Mouse (Mus musculus) frontal cortex, adult 2 months (tissue): ENCODE measurements around the gene Ubl7. TPM values are rescaled to one million over a fixed set of nuclear protein-coding genes. Genes with fewer than 3 reads are reported as not detected.
"Not testable (repeated sequence)": the region's sequence is repeated elsewhere in the genome, so short reads cannot be mapped to it uniquely, and the experiment has no call there.

ENCODE experiments used
- DNase-seq, 2 experiments: peaks; one replicate each; pipeline ENCODE4 v3.0.0; 2022; ENCODE audit warnings: low spot score in 1 of 2; ENCODE audit errors: extremely low spot score in 1 of 2
- polyA plus RNA-seq: library from polyadenylated mRNA; depleted of rRNA; stranded (reverse); fragments of >200 nt; gene quantifications from 2 replicates; pipeline ENCODE4 v1.2.3, GENCODE M21; 2012; rRNA removed

Gene Ubl7
- polyA plus RNA-seq = 118 and 126 TPM in 2 replicates

DNA sequence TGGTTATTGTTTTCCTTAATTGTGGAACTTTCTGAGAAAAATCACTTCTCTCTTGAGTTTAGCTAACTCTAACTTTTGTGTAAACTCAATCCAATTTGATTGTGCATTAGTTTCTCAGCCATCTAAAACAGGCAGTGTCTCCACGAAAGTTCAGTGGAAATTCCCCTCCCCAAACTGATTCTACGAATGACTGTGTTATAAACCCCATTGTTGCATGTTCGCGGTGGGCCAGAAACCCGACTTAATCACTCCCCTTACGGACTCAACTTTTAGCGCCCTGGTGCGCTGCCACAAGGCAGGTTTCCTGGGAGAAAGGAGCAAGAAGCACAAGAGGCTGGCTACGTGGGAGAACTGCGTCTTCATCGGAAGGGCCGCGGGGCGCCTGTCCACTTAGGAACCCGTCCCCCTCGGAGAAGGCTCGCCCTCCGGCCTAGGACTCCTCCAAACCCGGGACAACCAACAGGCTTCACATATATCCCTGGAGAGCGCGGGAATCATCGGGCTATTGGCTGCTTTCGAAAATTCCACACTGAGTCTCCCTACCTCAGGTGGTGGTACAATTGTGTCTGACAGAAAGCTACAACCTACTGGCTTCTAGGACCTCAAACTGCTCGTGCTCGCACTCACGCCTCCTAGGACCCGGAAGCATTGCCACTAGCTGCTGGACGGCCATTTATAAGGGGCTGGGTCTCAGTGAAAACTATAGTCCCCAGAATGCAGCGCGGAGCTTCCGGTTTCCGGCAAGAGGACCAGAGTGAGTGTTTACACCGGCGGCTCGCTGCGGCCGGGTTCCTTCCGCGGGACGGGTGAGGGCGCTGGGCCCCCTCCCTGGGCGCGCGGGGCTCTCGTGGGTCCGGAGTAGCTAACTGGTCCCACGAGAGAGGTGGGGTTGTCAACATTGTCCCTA, at the start of gene Ubl7:
Gene Ubl7, plus strand, starts transcription at position 726 of the 907 bp plus-strand sequence.
- DNase-seq = peak; percentile 88 to 96

DNA sequence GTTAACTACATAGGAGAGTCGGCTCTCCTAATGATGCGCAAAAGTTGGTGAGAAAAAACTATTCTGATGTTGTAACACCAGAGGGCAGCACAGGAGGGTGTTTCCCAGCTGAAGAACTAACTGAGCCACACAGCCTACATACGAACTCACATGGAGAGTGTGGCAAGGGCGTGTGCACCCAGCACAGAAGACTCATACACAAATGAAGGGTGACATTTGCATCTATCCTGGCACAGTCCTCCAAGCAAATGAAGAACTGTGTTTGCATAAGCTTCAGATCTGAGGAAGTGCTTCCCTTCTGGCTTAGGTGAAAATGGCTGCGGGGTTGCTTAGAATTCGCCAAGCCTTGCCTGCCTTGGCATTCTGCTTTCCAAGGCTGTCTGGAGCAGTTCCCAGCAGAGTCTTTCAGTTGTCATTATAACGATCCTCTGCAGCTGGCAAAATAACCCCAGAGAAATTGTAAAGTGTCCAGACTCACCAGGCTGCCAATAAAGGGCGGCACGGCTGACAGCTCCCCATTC, 48.8 kb upstream of the Ubl7 start:
- DNase-seq = peak; percentile 63 to 81

DNA sequence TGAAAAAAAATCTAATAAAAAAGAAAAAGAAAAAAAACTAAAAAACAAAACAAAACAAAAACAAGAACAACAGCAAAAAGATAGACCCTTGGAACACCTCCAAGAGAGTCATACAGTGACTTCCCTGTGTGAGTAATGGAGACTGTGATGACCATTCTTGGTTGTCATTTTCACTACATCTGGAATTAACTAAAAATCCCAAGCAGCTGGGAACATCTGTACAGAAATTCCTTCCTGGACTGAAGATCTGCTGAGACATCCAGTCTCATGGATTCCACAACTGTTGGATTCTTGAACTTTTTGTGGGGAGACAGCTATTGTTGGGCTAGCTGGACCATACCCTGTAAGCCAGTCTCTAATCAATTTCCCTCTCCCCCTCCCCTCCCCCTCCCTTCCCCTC, 46.4 kb upstream of the Ubl7 start:
- DNase-seq = no peak

DNA sequence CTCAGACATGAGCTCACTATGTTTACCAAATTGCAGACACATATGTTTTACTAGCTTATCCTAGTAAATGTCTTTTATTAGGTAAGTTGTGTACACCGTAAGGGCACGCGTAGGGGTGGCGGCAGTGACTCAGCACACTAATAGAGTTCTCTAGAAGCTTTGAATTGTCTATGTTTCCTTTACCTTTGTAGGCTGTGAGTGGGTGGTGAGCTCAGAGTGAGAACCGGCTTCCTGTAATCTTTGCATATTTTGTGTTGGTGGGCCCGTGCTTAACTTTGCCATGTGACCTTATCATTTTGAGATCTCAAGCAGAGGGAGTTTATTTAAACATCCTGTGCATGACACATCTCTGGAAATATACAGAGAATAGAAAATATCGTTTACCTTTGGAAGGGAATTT, 44.2 kb upstream of the Ubl7 start:
- peak; percentile 35 to 70 for DNase-seq

DNA sequence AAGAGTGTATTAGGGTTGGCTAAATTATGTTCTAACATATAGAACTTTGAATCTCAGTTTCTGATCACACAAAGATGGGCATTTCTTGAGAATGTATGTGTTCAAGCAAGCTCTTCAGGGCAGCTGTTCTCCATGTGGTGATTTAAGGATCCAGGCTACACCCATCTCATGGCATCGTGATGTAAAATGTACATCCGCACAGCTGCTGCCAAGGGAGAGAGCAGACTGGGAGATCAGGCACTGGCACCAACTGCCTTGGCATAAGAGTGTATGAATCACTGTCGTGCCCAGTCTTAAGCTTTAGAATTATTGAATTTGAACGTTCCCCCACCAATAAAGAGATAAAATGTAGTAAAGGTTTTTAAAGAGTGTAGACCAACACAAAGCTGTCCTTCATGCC, 43.5 kb upstream of the Ubl7 start:
- DNase-seq = peak; percentile 45 to 69

DNA sequence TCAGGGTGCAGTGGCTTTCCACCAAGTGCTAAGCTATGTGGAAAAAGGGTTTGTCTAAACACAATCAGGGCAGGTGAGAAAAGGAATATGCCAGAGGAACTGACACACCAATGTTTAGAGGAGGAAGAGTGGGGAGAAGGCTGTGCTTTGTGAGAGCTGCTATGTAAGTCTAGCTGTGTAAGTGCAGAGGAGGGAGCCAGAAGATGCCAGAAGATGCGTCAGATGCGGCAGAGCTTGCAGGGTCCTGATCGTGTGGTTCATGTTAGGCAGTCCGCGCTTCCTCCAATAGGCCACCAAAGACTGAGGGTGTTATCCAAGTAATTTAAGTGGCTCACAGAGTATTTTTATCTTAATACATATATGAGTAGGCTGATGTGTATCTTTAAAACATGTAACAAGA, 42.9 kb upstream of the Ubl7 start:
- DNase-seq = peak in 1 of 2 experiments; percentile 14

DNA sequence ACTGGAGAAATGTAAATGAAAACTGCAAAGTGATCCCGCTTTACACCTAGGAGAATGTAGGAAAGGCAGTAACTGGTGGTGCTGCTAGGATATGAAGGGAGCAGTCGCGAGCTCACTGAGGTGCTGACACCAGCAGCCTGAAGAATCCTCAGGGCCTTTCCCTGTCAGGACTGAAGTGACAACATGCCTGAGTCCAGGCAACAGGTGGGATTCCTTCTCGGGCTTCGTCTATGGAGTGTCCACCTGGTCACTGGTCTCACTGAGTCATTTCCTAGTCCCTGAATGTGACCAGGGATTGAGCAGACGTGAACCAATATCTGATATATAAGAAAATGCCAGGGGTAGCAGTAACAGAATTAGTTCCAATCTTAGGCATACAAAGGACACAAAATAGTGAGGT, 42.0 kb upstream of the Ubl7 start:
- DNase-seq = no peak

DNA sequence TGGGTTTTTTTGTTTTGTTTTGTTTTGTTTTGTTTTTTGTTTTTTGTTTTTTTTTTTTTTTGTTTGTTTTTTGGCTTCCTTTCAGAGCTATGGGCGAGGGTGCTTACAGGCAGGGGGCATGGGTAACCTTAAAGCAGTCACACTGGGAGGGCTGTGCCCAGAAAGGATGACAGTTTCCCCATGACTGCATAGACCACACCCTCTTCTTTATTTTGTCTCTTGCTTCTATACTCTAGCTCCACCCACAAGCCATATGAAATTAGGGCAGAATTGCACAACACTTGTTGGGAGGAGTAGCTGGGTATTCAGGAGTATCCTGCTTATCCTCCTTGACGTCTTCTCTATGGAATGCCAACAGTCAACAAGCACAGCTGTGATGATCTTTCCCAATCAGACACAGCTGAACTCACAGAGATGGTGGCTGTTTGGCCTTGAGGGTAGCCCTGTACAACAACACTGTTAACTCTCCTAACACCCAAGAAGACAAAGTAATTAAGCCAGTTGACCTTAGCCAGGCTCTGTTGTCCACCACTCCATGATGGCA, 40.4 kb upstream of the Ubl7 start:
- DNase-seq = no peak

DNA sequence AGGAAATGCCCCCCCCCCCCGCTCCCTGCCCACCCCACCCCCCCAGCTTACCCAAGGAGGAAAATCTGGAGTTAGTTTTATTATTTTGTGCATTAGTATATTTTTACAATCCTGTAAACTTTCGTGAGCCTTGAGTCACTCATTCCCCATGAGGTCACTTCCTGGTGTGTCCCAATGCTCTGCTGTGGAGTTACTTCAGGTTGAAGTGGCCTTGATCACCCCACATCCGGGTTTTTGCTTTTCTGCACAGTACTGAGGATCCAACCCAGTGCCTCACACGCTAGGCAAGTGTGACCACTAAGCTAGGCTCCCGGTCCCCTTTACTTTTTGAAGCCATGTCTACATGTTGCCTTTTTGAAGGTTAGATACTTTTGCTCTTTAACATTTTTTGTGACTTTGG, 36.6 kb upstream of the Ubl7 start:
- no peak for DNase-seq

DNA sequence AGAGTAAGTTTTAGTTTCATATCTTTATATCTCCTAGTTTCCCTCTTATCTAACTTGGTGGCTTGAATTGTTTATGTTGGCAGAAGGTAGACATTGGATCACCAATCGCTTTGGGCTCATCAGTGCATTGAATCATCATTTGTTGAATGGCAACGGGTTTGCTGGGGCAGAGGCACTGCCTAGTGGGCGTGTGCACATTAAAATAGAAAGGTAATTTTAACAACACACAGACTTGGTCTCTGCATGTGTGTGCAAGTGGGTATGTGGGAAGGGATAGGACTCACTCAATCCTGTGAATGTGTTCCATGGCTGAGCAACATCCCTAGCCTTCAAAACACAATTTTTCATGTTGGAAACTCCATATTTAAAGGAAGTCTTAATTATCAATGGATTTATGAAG, 35.8 kb upstream of the Ubl7 start:
- DNase-seq = peak in 1 of 2 experiments; percentile 23

DNA sequence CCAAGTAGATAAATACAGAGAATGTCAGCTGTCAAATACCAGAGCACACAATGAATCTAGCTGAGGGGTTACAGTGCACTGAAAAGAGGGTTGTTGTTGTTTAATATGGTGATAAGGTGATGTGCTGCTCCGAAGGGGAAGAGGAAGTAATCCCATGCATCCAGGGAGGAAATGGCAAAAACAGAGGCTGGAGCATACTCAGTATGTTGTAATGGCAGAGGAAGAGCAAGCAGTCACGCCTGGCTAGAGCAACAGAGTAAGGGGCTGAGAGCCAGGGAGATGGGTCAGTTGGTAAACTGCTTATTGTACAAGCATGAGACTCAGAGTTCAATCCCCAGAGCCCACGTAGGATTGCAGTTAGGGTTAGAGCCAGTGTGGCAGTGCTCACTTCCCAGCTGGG, 31.6 kb upstream of the Ubl7 start:
- no peak for DNase-seq

DNA sequence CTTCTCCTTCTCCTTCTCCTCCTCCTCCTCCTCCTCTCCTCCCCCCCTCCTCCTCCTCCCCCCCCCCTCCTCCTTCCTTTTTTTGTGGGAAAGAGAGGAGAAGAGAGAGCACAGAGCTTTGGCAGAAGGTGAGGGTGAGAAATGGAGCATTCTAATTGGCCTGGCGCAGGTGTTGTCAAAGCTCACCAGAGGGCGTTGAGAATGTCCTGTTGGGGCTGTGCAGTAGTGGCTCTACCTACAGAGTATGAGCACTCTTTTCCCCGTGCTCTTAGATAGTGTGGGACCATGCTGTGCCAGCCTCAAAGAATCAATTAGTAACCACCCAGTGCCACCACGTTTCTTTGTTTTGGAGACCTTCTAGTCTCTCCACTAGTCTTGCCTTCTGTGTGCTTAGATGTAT, 30.5 kb upstream of the Ubl7 start:
- no peak for DNase-seq

DNA sequence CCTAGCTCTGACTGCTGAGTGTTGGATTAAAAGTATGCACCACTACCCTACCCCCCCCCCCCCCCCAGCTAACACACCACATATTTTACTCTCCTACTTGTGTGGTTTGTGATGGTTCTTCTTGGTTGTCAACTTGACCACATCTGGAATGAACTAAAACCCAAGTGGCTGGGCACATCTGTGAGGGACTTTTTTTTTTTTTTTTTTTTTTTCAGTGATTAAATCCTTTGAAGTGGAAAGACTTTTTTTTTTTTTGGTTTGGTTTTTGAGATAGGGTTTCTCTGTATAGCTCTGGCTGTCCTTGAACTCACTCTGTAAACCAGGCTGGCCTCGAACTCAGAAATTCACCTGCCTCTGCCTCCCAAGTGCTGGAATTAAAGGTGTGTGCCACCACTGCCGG, 29.0 kb upstream of the Ubl7 start:
- not testable (repeated sequence) for DNase-seq

DNA sequence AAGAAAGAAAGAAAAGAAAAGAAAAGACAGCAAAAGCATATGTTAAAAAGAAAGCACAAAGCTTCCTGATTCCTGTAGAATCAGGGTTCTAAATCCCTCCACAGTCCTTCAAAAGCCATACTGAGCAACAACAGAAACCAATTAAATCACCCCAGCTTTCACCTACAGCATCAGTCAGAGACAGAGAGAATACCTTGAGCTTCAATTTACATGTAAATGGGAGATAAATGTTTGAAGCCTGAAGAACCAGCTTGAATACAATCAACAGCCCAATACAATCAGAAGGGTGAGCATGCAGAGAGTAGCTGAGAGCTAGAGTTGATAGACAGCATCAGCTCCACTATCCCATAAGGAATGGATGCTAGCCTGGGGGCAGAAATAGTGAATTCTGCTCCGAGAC, 27.4 kb upstream of the Ubl7 start:
- DNase-seq = no peak

DNA sequence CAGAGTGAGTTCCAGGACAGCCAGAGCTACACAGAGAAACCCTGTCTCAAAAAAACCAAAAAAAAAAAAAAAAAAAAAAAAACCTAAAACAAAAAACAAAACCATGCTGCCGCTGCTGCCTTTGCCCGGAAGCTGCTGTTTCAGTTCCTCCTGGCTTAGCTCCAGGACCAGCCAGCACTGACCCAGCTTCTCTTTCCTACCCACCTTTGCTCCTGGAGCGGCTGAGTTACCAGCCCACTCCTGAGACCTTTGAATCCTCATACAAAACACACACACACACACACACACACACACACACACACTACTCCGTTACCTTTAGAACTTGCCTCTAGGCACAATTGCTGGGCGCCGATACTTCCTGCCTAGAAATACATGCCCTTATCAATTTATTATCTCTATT, 22.7 kb upstream of the Ubl7 start:
- no peak for DNase-seq

DNA sequence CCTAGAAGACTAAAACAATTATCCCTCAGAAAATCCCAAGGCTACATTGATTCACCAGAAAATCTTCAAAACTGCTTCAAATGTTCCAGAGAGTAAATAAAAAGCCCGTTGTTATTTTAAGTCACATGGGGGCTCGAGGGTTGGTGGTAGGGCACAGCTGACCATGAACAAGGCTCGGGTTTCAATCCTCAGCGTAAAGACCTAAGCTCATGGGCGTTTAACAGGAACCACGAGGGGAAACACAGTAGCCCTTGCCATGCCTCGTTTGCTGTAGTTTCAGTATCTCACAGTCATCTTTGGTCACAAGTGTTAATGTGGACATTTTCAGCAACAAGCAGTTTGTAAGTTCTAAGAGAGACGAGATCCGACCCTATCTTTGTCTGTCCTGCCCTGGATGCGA, 10.3 kb upstream of the Ubl7 start:
- DNase-seq = no peak

DNA sequence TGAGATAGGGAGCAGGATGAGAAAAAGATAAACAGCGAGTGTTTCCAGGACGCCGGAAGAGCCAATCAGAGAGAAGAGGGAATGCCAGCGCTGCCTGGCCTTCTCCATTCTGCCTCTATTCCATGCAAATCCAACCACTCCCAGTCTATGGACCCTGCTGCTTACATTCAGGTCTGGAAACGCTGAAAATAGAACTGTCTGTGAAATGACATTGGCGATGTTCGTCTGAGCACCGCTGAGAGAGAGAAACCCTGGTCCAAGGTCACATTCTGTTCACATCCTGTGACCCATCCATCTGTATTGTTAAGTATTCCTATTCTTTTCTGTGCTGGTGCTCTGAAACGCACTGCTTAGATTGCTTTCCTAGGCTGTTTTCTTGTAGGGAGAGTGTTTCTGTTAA, 9.6 kb upstream of the Ubl7 start:
- no peak for DNase-seq

DNA sequence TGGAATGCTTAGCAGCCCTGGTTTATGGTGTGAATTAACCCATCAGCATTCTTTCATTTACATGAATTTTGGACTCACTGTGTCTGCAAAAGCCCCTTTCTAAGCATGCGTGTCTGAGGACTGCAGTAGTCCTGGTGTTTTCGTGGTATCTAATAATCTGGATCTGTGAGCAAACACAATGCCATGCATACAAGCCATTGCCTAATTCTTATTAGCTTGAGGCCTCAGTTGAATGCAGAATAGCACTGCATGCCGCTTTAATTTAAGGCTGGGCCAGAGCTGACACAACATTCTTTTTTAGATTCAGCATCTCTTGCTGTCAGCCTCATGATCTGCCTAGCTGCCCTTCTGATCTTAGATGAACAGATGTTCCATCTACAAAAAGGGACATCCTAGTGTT, 9.2 kb upstream of the Ubl7 start:
- no peak for DNase-seq

DNA sequence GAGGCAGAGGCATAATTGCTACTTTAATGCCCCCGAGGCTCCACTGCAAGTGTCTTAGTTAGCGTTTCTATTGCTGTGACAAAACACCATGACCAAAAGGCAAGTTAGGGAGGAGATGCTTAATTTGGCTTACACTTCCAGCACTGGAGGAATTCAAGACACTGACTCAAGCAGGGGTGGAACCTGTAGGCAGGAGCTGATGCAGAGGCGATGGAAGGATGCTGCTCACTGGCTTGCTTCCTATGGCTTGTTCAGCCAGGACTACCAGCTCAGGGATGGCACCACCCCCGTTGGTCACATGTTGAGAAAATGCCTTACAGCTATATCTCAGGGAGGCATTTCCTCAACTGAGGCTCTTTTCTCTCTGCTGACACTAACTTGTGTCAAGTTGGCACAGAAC, 8.6 kb upstream of the Ubl7 start:
- DNase-seq = peak; percentile 35 to 71

DNA sequence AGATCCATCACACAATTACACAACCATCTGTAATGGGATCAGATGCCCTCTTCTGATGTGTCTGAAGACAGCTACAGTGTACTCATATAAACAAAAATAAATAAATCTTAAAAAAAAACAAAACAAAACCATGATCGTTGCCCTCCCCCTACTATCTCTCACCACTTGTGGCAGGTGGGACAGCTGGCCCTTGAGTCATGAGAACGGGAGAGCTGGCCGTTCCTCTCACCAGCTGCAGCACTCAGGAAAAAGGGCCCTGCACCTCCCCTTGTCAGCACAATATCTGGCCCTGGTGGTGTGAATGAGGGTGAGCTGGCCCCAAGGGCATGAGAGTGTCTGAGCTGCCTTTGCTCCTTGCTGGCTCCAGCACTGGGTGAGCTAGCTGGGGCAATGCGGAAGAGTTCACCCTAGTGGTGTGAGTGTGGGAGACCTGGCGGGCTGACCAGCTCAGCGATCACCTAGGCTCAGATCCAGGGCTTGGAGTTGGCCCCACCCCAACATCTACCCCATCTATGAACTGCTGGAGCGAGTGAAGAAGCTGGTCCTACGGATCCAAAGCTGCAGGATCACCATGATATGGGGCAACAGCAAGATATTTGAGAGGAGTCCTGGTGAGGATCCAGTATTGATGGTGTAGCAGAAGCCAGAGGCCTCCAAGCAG, 7.1 kb upstream of the Ubl7 start:
- DNase-seq = no peak

DNA sequence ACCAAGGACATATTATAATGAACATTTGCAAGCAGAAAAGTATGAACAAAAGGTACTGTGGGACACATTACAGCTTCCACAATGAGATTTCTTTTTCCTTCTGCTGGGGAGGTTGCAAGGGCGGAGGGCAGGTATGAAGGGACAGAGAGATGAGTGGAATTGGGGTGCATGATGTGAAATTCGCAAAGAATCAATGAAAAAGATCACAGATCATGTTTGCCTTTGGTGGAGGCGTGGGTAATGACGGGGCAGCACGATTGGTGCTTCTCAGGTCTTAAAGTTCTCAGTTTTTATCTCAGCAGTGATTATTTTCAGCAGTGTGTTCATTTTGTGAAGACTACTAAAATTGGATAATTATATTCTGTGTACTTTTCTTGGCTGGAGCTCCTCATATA, 6.5 kb upstream of the Ubl7 start:
- DNase-seq = no peak

DNA sequence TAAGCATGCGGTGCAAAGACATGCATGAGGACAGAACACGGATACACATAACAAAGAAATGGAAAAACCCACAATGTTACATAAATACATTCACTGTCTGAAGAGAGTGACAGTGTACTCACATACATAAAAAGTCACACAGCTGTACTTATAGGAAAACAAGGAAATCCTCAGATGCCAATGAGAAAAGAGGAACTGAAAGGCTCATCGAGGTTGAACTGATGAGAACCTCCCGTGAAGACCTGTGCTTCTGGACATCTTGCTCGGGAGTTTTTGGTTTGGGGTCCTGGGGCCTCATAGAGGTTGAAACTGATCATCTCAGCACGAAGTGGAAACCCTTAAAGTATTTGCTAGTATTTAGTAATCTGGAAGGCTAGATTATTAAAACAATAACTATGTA, 3.6 kb upstream of the Ubl7 start:
- no peak for DNase-seq
